Mouse (Mus musculus) forebrain, embryonic 16.5 days (tissue): ENCODE results near the gene LTO1. TPM values are rescaled to one million over a fixed set of nuclear protein-coding genes. Genes with fewer than 3 reads are reported as not detected.

Experiments
- ATAC-seq: fragments of 200-750 bp; cut with Nextera tagmentation; 2 replicates; pipeline ENCODE4 v1.8.0; 2017; ENCODE audit warnings: mild to moderate bottlenecking, moderate library complexity
- H3K27ac ChIP-seq: fragments of 300-500 bp; sonication (generic); 2 replicates; pipeline ENCODE4 v1.5.1; 2014; ENCODE audit warnings: low read length, control low read depth
- H3K27me3 ChIP-seq: fragments of 300-500 bp; sonication (generic); replicated peaks from 2 replicates; pipeline ENCODE4 v1.6.1; 2014; ENCODE audit warnings: low read length; ENCODE audit not compliant: control insufficient read depth, insufficient read depth
- H3K36me3 ChIP-seq: fragments of 300-500 bp; sonication (generic); 2 replicates; pipeline ENCODE4 v1.6.1; 2014; ENCODE audit not compliant: control insufficient read depth, insufficient read depth
- H3K4me1 ChIP-seq: fragments of 300-500 bp; sonication (generic); replicated peaks from 2 replicates; pipeline ENCODE4 v1.6.1; 2014; ENCODE audit warnings: low read length; ENCODE audit not compliant: control insufficient read depth, insufficient read depth
- H3K4me2 ChIP-seq: fragments of 300-500 bp; sonication (generic); 2 replicates; pipeline ENCODE4 v1.6.1; 2014; ENCODE audit warnings: mild to moderate bottlenecking, low read length, control low read depth
- H3K4me3 ChIP-seq: fragments of 300-500 bp; sonication (generic); replicated peaks from 2 replicates; pipeline ENCODE4 v1.5.1; 2014; ENCODE audit warnings: mild to moderate bottlenecking, low read length, control low read depth
- H3K9ac ChIP-seq: fragments of 300-500 bp; sonication (generic); replicated peaks from 2 replicates; pipeline ENCODE4 v1.6.1; 2014; ENCODE audit warnings: low read depth, low read length, control low read depth
- H3K9me3 ChIP-seq: fragments of 300-500 bp; sonication (generic); 2 replicates; pipeline ENCODE4 v1.6.1; 2016; ENCODE audit warnings: low read length; ENCODE audit not compliant: control insufficient read depth
- WGBS: fragments of 180-500 bp; shearing (Covaris S2); extraction: QIAGEN DNeasy Blood & Tissue Kit; methylation state at CpG from one replicate; pipeline ENCODE4 v1.1.7; 2014; 5-methylcytosine and 5-hydroxymethylcytosine counted together
- polyA plus RNA-seq: library from polyadenylated mRNA; unstranded; fragments of >200 nt; fragmentation: Nextera tagmentation; extraction: Ambion mirVana; gene quantifications from 2 replicates; pipeline ENCODE4 v1.2.1, GENCODE M21; 2015

Gene LTO1
- polyA plus RNA-seq = 36.7 and 42.8 TPM in 2 replicates

DNA sequence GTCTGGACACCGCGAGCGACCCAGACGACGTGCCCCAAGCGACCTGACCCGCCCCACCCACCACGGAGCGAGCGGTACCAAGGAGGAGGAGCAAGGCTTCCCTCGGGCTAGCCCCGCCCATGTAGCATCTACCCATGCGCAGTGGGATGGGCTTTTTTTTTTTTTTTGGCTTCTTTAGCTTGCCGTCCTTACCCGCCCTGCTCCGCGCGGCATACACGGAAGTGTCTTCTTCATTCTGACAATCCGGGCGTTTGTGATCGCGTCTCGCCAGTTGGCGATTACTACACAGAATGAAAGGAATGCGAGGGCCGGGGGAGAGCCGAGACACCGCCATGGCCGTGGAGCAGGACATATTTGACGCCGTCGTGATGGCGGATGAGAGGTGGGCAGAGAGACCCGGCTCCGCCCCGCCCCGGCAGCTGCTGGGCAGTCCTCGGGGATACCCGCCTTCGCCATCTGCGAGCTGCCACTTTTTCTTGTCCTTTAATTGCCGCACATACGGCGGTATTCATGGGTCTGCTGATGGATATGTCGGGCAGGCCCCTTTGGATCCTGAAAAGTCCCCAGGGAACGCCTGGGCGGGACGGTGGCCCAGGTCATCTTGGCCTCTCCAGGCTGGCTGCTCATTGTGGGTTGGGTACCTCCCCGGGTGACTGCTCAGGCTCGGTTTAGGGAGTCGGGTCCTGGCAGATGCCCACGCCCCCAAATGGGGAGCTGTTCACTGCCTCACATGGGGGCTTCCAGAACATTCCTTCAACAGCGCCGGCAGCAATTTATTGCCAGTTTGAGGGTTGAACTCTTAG is at the start of gene LTO1:
Gene LTO1, plus strand, starts transcription at position 153 of the 803 bp plus-strand sequence.
- Histone ChIP-seq H3K9me3 (no peaks in the 10 kb centered on the region), H3K4me1 (peaks cover 13% of the 10 kb centered on the region), H3K9ac (peak within 1 kb of the TSS; percentile 82), H3K27ac (peak within 1 kb of the TSS; percentile 92), H3K4me2 (peak within 1 kb of the TSS; percentile 83), H3K27me3 (no peaks in the 10 kb centered on the region), H3K4me3 (peak within 1 kb of the TSS; percentile 78), H3K36me3 (peaks cover 14% of the 10 kb centered on the region; the same call in 1 of the 2 replicates)
- WGBS = under 1% methylated on average over 55 of the region's 55 CpGs
- peak; percentile 96 for ATAC-seq

DNA sequence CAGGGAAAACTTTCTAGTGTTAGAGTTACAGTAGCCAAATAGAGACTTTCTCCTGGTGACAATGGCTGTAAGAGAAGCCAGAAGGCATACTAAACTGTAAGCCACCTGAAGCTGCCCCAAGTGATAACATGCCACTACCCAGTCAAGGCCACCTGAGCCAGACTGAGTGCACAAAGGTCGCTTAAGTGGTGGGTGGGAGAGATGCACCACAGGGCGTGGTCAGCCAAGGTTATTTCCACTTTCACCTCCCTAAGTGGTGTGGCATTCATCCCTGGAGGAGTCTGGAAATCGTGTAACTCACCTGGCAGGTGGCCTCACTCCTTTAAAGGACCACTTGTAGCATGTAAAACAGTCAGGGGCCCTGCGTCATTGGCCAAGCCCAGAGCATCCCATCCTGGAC is 47.7 kb upstream of the LTO1 start:
- Histone ChIP-seq H3K36me3 (no peaks in the 10 kb centered on the region), H3K27ac (no peak overlapping the region), H3K4me1 (no peaks in the 10 kb centered on the region), H3K9me3 (no peaks in the 10 kb centered on the region), H3K27me3 (peaks cover 33% of the 10 kb centered on the region), H3K9ac (no peak overlapping the region), H3K4me3 (no peak overlapping the region), H3K4me2 (no peak overlapping the region)
- ATAC-seq = no peak
- WGBS = 72% methylated on average over 4 of the region's 4 CpGs

- no peak for ATAC-seq
- H3K27ac ChIP-seq = no peak overlapping the region
- WGBS = 80% methylated on average over 8 of the region's 8 CpGs
- peaks cover 30% of the 10 kb centered on the region for H3K27me3 ChIP-seq
- no peak overlapping the region for H3K4me2 ChIP-seq
- H3K9me3 ChIP-seq = no peaks in the 10 kb centered on the region
- H3K9ac ChIP-seq = no peak overlapping the region
- no peaks in the 10 kb centered on the region for H3K36me3 ChIP-seq
- H3K4me1 ChIP-seq = no peaks in the 10 kb centered on the region
- H3K4me3 ChIP-seq = no peak overlapping the region
Measured at GRCm38 (mm10) chr7:144867602-144868001, 47.3 kb upstream of the LTO1 start.

DNA sequence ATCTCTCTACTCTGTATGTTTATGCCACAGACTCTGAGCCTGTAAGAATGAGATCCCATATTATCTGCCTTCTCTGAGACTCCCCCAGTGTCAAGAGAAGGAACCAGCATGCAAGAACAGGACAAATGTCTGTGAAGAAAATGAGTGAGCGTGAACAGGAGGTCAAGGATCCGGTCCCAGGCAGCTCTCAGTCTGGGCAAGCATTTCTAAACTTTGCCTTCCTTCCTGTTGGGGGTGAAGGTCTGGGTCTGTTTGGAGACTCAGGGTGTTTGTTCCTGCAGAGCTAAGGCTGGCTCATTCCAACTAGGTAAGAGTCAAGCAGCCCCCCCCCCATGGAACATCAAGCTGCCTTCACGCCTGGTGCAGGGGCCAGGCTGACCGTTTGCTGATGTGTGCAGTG is 42.5 kb upstream of the LTO1 start:
- Histone ChIP-seq H3K27ac (no peak overlapping the region), H3K27me3 (no peaks in the 10 kb centered on the region), H3K9me3 (no peaks in the 10 kb centered on the region), H3K4me1 (peaks cover 5% of the 10 kb centered on the region), H3K36me3 (no peaks in the 10 kb centered on the region), H3K4me3 (no peak overlapping the region), H3K4me2 (no peak overlapping the region), H3K9ac (no peak overlapping the region)
- ATAC-seq = no peak
- WGBS = 72% methylated on average over 4 of the region's 4 CpGs

DNA sequence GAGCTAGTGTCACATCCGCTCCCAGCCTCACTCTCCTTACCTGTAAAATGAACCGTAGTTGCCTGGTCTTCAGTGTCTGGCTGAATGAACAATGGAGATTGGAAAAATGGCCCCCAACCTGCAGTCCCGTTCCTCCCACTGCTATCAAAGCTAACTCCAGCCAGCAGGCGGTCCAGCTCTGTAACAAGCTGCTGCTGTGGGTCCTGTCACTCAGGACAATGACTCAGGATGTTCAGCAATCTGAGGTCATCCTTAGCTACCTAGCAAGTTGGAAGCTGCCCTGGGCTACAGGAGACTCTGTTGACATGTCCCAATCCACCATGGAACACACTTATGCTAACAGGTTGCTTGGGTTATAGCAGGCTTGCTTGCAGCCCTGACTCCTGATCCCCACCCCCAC is 41.7 kb upstream of the LTO1 start:
- Histone ChIP-seq H3K4me2 (no peak overlapping the region), H3K9me3 (no peaks in the 10 kb centered on the region), H3K9ac (no peak overlapping the region), H3K27me3 (no peaks in the 10 kb centered on the region), H3K36me3 (no peaks in the 10 kb centered on the region), H3K4me3 (no peak overlapping the region), H3K4me1 (peaks cover 5% of the 10 kb centered on the region), H3K27ac (no peak overlapping the region)
- 66% methylated on average over 4 of the region's 4 CpGs for WGBS
- ATAC-seq = no peak

DNA sequence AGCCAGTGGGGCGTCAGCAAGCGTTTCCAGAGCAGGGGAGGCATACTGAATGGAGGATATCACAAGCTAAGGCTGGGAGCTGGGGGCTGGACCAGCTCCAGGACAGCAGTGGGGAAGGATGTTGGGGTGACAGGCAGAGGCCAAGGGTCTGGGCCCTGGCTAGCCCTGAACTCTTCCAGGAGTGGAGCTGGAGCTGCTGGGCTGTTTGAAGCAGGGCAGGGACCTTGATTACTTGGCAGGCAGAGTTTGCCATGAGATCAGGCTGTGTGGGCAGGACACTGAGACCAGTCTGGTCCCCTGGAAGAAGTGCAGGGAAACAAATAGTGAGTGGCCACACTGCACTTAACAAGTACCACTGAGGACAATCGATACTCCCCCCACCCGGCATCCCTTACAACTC is 40.7 kb upstream of the LTO1 start:
- H3K27ac ChIP-seq = no peak overlapping the region
- ATAC-seq = no peak
- no peak overlapping the region for H3K4me3 ChIP-seq
- WGBS = 68% methylated on average over 4 of the region's 4 CpGs
- H3K4me2 ChIP-seq = no peak overlapping the region
- H3K9me3 ChIP-seq = no peaks in the 10 kb centered on the region
- no peaks in the 10 kb centered on the region for H3K36me3 ChIP-seq
- no peaks in the 10 kb centered on the region for H3K27me3 ChIP-seq
- H3K4me1 ChIP-seq = peaks cover 5% of the 10 kb centered on the region
- H3K9ac ChIP-seq = no peak overlapping the region

DNA sequence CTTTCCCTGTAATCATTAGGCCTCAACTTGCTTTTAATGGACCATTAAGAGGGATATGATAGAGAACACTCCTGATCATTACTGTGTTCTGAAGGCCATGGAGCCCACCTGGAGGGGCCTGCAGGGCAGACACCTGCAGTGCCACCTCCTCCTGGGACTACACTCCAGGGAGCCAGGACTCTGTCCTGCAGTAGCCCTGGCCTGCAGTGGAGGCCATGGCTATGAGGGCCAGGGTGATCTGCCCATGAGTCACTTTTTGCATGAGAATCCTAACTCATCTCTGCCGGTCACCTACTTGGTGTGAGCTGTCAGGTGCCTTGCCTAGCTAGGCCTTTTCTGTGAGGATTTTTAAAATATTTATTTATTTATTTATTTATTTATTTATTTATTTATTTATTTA is 36.5 kb upstream of the LTO1 start:
- no peak for ATAC-seq
- WGBS = 97% methylated on average over 1 of the region's 1 CpGs

GRCm38 (mm10) chr7:144883106-144883505 is 31.8 kb upstream of the LTO1 start:
- H3K4me2 ChIP-seq = no peak overlapping the region
- no peak overlapping the region for H3K27ac ChIP-seq
- 30% methylated on average over 2 of the region's 2 CpGs for WGBS
- H3K4me3 ChIP-seq = no peak overlapping the region
- ATAC-seq = no peak
- no peaks in the 10 kb centered on the region for H3K4me1 ChIP-seq
- no peaks in the 10 kb centered on the region for H3K9me3 ChIP-seq
- H3K36me3 ChIP-seq = no peaks in the 10 kb centered on the region
- H3K27me3 ChIP-seq = no peaks in the 10 kb centered on the region
- no peak overlapping the region for H3K9ac ChIP-seq

More for the DNA sequence above, 36.5 kb upstream of the LTO1 start:
- Histone ChIP-seq H3K9me3 (no peaks in the 10 kb centered on the region), H3K4me2 (no peak overlapping the region), H3K27me3 (no peaks in the 10 kb centered on the region), H3K9ac (no peak overlapping the region), H3K4me3 (no peak overlapping the region), H3K27ac (no peak overlapping the region), H3K4me1 (peaks cover 5% of the 10 kb centered on the region), H3K36me3 (no peaks in the 10 kb centered on the region)

- WGBS = 85% methylated on average over 2 of the region's 2 CpGs
- Histone ChIP-seq H3K27me3 (0 out of 2 replicates have a peak, but pooled peaks cover 3% of the 10 kb centered on the region), H3K36me3 (no peaks in the 10 kb centered on the region), H3K27ac (no peak overlapping the region), H3K9ac (no peak overlapping the region), H3K4me3 (no peak overlapping the region), H3K4me1 (no peaks in the 10 kb centered on the region), H3K9me3 (no peaks in the 10 kb centered on the region), H3K4me2 (no peak overlapping the region)
- ATAC-seq = no peak
Measured at GRCm38 (mm10) chr7:144887672-144888071, 27.2 kb upstream of the LTO1 start.
